In genomic region chr14:21253993-21254339, GRCm38 (mm10) we compare ENCODE assay signal across 10 mouse cellular contexts.
A peak's percentile ranks its signal among the peaks of the same experiment; 100 is the strongest.
DNase-seq lines count a peak whose midpoint lies in the region; ATAC-seq and TF ChIP-seq lines count a peak whose summit lies in the region.
"Had no signal": no experiment of that assay in that cellular context is flagged by ENCODE, and none has a peak within 500 bp of the region (broad histone marks: within the 10 kb centered on the region; RNA-seq: fewer than 3 reads in every experiment).

No protein-coding gene starts in this region.

- H3K4me1 ChIP-seq in intestine, postnatal 0 days (replicated peaks; ENCODE audit: control insufficient read depth, insufficient read depth, low read length): no peaks in the 10 kb centered on the region
- H3K4me1 ChIP-seq in intestine, embryonic 16.5 days (ENCODE audit: control insufficient read depth, insufficient read depth, low read length): no peaks in the 10 kb centered on the region
- H3K4me1 ChIP-seq in hindbrain, embryonic 12.5 days: peaks cover 23% of the 10 kb centered on the region
- peaks cover 18% of the 10 kb centered on the region for H3K4me1 ChIP-seq in neural tube, embryonic 14.5 days (ENCODE audit: control insufficient read depth, insufficient read depth, low read length)
- no peaks in the 10 kb centered on the region for H3K4me1 ChIP-seq in intestine, embryonic 15.5 days (replicated peaks)

- H3K9ac ChIP-seq in intestine, postnatal 0 days (ENCODE audit: low read depth, low read length): no peak overlapping the region
- no peak overlapping the region for H3K9ac ChIP-seq in intestine, embryonic 16.5 days (ENCODE audit: low read depth, low read length)
- H3K9ac ChIP-seq in hindbrain, embryonic 12.5 days: no peak overlapping the region
- no peak overlapping the region for H3K9ac ChIP-seq in neural tube, embryonic 14.5 days (replicated peaks; ENCODE audit: low read depth, low read length)
- H3K9ac ChIP-seq in intestine, embryonic 15.5 days: no peak overlapping the region

- no peak overlapping the region for H3K4me3 ChIP-seq in intestine, postnatal 0 days (ENCODE audit: low read depth, low read length)
- no peak overlapping the region for H3K4me3 ChIP-seq in intestine, embryonic 16.5 days (ENCODE audit: low read length)
- no peak overlapping the region for H3K4me3 ChIP-seq in hindbrain, embryonic 12.5 days
- H3K4me3 ChIP-seq in neural tube, embryonic 14.5 days (ENCODE audit: low read depth, low read length): no peak overlapping the region
- H3K4me3 ChIP-seq in intestine, embryonic 15.5 days (replicated peaks): no peak overlapping the region

- CTCF ChIA-PET in Patski (lab: Charles Lee): interaction anchor here (1.1 to 1.6 kb wide), 2 partner anchors 10 to 100 kb away, joined by 3 to 4 read pairs; no protein-coding TSS in a partner anchor

- H3K36me3 ChIP-seq in intestine, postnatal 0 days (ENCODE audit: control insufficient read depth, insufficient read depth): no peaks in the 10 kb centered on the region
- H3K36me3 ChIP-seq in intestine, embryonic 16.5 days (ENCODE audit: control insufficient read depth, insufficient read depth, low read length): no peaks in the 10 kb centered on the region
- no peaks in the 10 kb centered on the region for H3K36me3 ChIP-seq in hindbrain, embryonic 12.5 days
- H3K36me3 ChIP-seq in neural tube, embryonic 14.5 days (ENCODE audit: control insufficient read depth, insufficient read depth, low read length): no peaks in the 10 kb centered on the region
- no peaks in the 10 kb centered on the region for H3K36me3 ChIP-seq in intestine, embryonic 15.5 days

- in situ Hi-C loops in Patski (cut with MboI; ENCODE audit: low pct_unique_long_range_greater_than_20kb): no loop called here

- H3K27ac ChIP-seq in intestine, postnatal 0 days (ENCODE audit: low read depth, low read length): no peak overlapping the region
- H3K27ac ChIP-seq in intestine, embryonic 16.5 days (ENCODE audit: low read length): no peak overlapping the region
- peak overlapping the region; percentile 89 for H3K27ac ChIP-seq in hindbrain, embryonic 12.5 days
- peak overlapping the region; percentile 1; the same call in 1 of the 2 replicates for H3K27ac ChIP-seq in neural tube, embryonic 14.5 days (ENCODE audit: low read depth, low read length)
- H3K27ac ChIP-seq in intestine, embryonic 15.5 days: no peak overlapping the region

- no peaks in the 10 kb centered on the region for H3K9me3 ChIP-seq in intestine, postnatal 0 days (ENCODE audit: control insufficient read depth)
- H3K9me3 ChIP-seq in intestine, embryonic 16.5 days (ENCODE audit: control insufficient read depth, low read length): no peaks in the 10 kb centered on the region
- no peaks in the 10 kb centered on the region for H3K9me3 ChIP-seq in hindbrain, embryonic 12.5 days (replicated peaks)
- no peaks in the 10 kb centered on the region for H3K9me3 ChIP-seq in neural tube, embryonic 14.5 days (ENCODE audit: control insufficient read depth, low read length)
- no peaks in the 10 kb centered on the region for H3K9me3 ChIP-seq in intestine, embryonic 15.5 days

- 81% methylated on average over 2 of the region's 2 CpGs for WGBS in intestine, postnatal 0 days
- WGBS in intestine, embryonic 16.5 days: 75% methylated on average over 2 of the region's 2 CpGs
- 57% methylated on average over 2 of the region's 2 CpGs for WGBS in hindbrain, embryonic 12.5 days
- 42% methylated on average over 2 of the region's 2 CpGs for WGBS in neural tube, embryonic 14.5 days
- 85% methylated on average over 2 of the region's 2 CpGs for whole genome bisulfite sequencing in intestine, embryonic 15.5 days

- no peak for ATAC-seq in intestine, postnatal 0 days
- ATAC-seq in intestine, embryonic 16.5 days: no peak
- no peak for ATAC-seq in Patski
- ATAC-seq in hindbrain, embryonic 12.5 days (ENCODE audit: low FRiP score): no peak
- ATAC-seq in neural tube, embryonic 14.5 days (ENCODE audit: low read depth): no peak
- no peak for ATAC-seq in intestine, embryonic 15.5 days

- no peak overlapping the region for H3K4me2 ChIP-seq in intestine, postnatal 0 days (replicated peaks; ENCODE audit: low read depth)
- H3K4me2 ChIP-seq in intestine, embryonic 16.5 days (ENCODE audit: low read depth, low read length): no peak overlapping the region
- no peak overlapping the region for H3K4me2 ChIP-seq in hindbrain, embryonic 12.5 days (replicated peaks)
- no peak overlapping the region; the same call in 1 of the 2 replicates for H3K4me2 ChIP-seq in neural tube, embryonic 14.5 days (ENCODE audit: low read depth, low read length)
- H3K4me2 ChIP-seq in intestine, embryonic 15.5 days (replicated peaks): no peak overlapping the region

- POLR2A ChIA-PET in Patski (lab: Charles Lee): no interaction called here

- peak; percentile 49 for TF ChIP-seq CTCF in intestine, postnatal 0 days (IDR thresholded peaks at IDR 0.05; ENCODE audit: low read depth)
- TF ChIP-seq CTCF in Patski (IDR thresholded peaks at IDR 0.05): peak; percentile 26

- no peaks in the 10 kb centered on the region for H3K27me3 ChIP-seq in intestine, postnatal 0 days (replicated peaks; ENCODE audit: control insufficient read depth, insufficient read depth, low read length)
- H3K27me3 ChIP-seq in intestine, embryonic 16.5 days (replicated peaks; ENCODE audit: control insufficient read depth, insufficient read depth, low read length): no peaks in the 10 kb centered on the region
- no peaks in the 10 kb centered on the region for H3K27me3 ChIP-seq in Patski
- H3K27me3 ChIP-seq in hindbrain, embryonic 12.5 days: no peaks in the 10 kb centered on the region
- no peaks in the 10 kb centered on the region for H3K27me3 ChIP-seq in neural tube, embryonic 14.5 days (ENCODE audit: control insufficient read depth, insufficient read depth, low read length)
- no peaks in the 10 kb centered on the region for H3K27me3 ChIP-seq in intestine, embryonic 15.5 days (replicated peaks)

- DNase-seq in Patski (ENCODE audit: low read depth, low spot score): no peak
- no peak for DNase-seq in right cerebral cortex, adult 18-20 months
- DNase-seq in spleen, postnatal 36 days (ENCODE audit: low spot score in 2 of 2): no peak
- DNase-seq: heart, postnatal 10 days; thymus, adult 2 months had no signal

Comparison
In these comparisons a context has a peak if more than half of its experiments do, and no peak if none do; other contexts are left out.
1. H3K27ac ChIP-seq: peak in hindbrain, embryonic 12.5 days (single experiment) and neural tube, embryonic 14.5 days (single experiment); none in intestine, postnatal 0 days (single experiment), intestine, embryonic 16.5 days (single experiment) and intestine, embryonic 15.5 days (single experiment).